Mouse (Mus musculus) ovary, postnatal 14 days (tissue): Measurements from ENCODE around the gene Polk.

Experiments used
- DNase-seq: peaks from one replicate; pipeline ENCODE4 v3.0.0; 2022; ENCODE audit warnings: low spot score

The Polk gene

GRCm38 (mm10) chr13:96542081-96542889 is at the start of gene Polk, which contains the start of gene Col4a3bp:
Gene Polk (minus strand): TSS chr13:96542579.
Gene Col4a3bp (plus strand): TSS chr13:96542618.
- DNase-seq, result peak; percentile 90

GRCm38 (mm10) chr13:96588642-96589041 is 46.3 kb upstream of the Polk start:
- DNase-seq, result no peak

DNA sequence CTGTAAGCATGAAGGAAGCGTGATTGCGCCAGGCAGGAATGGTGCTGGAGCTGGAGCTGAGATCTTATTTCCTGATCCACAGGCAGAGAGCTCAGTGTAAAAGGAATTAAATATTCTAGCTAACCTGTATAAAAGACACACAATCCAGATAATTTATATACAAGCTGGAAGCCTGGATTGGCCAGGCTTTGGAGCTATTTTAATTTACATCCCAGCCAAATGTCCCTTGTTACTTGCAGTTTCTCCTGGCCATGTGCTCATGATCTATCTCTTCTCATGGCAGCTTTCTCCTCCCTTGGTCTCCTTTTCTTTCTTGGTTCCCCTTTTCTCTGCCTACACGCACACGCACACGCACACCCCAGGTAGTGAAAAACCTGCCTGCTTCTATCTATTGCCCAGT is 44.2 kb upstream of the Polk start:
- no peak for DNase-seq

DNA sequence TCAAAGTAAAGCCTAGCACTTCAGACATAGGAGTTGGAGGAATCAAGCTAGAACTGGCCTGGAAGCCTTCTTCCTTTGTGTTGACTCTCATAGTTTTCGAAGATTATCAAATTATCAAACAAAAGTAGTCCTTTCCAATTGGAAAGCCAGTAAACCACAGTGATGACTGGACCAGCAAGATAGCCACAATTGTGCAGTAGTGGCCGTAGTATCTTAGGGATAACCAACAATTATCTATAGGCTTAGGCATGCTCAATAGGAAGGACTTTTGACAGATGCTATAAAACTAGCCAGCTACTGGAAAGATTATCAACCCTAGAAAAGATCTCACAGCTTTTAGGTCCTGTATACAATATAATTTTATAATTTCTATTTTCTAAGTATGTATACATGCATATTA is 41.8 kb upstream of the Polk start:
- DNase-seq, result no peak

GRCm38 (mm10) chr13:96579979-96580378 is 37.6 kb upstream of the Polk start:
- no peak for DNase-seq

DNA sequence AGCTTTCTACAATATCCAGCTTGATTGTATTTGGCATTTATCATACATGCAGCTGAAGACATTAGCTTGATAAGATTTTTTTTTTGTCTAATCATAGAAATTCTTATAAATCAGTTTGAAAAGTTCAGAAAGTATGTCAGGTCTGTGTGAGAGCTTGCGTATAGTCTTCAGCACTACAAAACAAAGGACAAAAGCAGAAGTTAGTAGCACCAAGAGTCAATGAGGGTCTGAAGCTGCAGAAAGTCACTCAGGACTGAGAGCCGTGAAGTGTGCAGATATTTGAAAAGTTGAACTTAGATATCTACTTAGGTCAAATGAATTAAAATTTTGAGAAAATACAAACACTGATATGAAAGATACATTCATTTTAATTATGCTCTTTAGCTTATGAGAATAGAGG is 36.7 kb upstream of the Polk start:
- no peak for DNase-seq

GRCm38 (mm10) chr13:96574170-96574569 is 31.8 kb upstream of the Polk start:
- DNase-seq, result no peak

- DNase-seq, result no peak
These were observed 28.6 kb upstream of the Polk start for GRCm38 (mm10) chr13:96571016-96571361.

- DNase-seq, result no peak
These were observed 28.1 kb upstream of the Polk start for GRCm38 (mm10) chr13:96570313-96571015.

DNA sequence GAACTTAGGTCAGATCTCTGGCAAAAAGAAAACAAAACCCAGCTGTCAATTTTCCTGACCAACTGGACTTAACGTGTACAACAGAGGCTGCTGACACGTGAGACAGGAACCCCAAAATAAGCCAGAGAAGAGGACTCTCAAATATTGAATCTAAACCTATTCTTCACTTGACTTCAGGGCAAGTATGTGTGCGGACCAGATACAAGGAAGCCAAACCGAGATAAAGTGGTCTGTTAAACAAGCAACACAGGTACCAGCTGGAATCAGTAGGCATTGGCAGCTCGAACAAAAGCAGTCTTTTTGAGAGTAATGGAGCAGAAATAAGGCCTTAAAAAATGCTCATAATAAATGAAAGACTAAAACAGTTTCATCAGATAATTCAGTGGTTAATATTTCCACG is 25.6 kb upstream of the Polk start:
- no peak for DNase-seq

- DNase-seq, result no peak
These were observed 12.7 kb upstream of the Polk start for GRCm38 (mm10) chr13:96555099-96555498.

DNA sequence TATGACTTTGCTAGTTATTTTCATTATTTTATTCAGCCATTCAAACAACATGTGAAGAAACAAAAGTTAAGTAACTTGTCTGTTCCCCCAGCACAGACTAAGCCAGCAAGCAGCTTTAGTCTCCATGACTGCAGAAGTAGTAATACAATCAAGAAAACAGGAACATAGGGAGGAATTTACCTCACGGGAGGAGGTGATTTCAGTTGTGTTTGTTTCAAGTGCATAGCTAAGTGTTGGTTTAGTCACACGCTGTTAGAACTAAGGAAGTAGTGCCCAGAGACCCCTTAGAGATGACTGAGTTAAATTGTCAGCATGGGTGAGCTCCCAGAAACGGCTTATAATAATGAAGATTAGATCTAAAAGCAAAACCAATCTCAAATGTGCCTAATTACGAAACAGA is 5.6 kb upstream of the Polk start:
- no peak for DNase-seq

GRCm38 (mm10) chr13:96547250-96547649 is 4.9 kb upstream of the Polk start:
- no peak for DNase-seq

- DNase-seq, result no peak
These were observed 2.1 kb upstream of the Polk start for GRCm38 (mm10) chr13:96544506-96544905.

DNA sequence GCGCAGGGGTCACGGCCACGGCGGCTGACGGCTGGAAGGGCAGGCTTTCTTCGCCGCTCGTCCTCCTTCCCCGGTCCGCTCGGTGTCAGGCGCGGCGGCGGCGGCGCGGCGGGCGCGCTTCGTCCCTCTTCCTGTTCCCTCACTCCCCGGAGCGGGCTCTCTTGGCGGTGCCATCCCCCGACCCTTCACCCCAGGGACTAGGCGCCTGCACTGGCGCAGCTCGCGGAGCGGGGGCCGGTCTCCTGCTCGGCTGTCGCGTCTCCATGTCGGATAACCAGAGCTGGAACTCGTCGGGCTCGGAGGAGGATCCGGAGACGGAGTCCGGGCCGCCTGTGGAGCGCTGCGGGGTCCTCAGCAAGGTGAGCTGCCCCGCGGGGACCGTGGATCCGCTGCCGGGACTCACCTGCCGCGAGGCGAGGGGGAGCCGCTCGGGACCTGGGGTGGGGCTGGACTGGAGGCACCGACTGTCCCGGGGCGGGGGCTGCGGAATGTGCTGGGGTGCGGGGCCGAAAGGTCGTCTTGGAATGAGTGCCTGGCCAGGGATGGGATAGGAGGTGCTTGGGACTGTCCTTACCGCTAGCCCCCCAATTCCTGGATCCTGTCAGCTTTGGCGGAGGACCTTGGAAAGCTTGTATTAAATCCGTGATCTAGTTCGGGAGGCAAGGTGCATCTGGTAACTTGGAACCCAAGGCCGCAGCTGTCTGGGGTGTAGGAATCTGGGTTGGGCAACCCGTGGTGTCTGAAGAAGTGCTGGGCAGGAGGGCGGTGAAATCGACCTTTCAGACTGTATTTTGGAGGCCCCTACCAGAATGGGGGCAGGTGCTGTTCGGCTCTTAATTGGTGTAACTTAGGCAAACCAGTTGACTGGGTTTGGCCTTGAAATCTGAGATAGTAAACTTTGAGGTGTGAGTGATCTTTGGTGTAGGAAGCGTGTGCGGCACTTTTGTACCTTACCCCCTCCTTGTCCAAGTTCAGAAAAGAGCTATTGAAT is 817 bp upstream of the Polk start:
- DNase-seq, result peak; percentile 46

- no peak for DNase-seq
These were observed 998 bp downstream of the Polk start for GRCm38 (mm10) chr13:96541381-96541780.

DNA sequence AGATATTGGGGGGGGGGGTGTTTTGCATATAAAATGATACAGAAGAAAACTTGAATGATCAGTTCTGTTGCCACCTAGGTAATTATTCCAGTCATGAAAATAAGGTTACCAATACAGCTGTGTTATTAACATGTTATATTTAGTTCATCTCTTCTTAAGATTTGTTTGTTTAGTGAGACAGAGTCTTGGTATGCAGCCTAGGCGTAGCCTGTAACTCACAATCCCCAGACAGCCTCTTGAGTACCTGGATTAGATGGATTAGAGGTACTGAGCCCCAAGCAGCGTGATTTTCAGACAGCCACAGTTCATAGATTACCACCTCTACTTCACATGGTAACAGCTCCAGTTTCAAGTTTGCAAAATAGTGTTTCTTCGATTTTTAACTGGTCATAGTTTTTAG is 4.3 kb downstream of the Polk start:
- DNase-seq, result no peak

DNA sequence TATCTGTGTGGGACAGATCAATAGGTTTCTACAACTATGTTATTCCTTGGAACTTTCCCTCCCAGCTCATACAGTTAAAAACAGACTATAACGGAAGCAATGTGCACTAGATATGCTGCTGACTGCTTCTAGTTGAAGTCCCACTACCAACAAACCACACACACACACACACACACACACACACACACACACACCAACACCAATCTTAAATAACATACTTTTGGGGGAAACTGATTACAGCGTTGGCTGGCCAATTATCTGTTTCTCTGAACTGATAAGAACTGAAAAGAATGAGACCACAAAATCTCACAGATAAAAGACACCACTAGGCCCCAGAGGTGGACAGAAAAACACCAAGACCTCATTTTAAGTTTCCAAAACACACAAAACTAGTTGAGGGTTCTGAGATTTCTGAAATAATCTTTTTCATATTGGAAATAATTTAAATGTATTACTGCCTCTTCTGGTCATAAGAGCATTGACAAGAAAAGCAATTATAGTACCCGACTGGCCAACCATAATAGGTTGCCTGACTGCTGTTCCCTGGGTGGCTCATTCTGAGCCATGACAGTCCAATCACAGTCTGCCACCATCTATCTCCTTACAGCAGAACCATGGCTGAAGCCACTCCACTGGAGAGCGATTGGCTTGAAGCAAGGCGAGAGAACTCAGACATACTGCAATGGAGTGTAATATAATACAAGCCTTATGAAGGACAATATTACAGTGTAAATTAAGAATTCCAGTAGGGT is 5.4 kb downstream of the Polk start:
- no peak for DNase-seq

DNA sequence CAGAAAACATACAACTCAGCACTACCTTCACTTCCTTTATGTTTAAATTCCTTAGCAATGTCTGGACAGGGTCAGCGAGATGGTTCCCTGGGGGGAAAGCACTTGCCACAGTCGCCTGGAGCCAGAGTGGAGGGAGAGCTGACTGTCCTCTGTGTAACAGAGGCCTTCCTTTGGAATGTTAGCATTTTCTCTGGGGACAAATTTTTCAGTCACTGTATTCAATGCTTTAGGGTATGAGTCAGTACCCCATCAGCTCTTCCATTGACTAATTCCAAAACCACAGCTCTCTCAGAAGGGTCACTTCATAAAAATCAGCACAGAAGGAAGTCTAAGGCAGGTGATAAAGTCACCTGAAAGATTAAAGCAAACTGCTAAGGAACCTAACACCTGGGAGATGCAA is 8.6 kb downstream of the Polk start:
- DNase-seq, result no peak

- DNase-seq, result no peak
These were observed 10.2 kb downstream of the Polk start for GRCm38 (mm10) chr13:96532176-96532575.

- DNase-seq, result no peak
These were observed 12.3 kb downstream of the Polk start for GRCm38 (mm10) chr13:96530064-96530463.

DNA sequence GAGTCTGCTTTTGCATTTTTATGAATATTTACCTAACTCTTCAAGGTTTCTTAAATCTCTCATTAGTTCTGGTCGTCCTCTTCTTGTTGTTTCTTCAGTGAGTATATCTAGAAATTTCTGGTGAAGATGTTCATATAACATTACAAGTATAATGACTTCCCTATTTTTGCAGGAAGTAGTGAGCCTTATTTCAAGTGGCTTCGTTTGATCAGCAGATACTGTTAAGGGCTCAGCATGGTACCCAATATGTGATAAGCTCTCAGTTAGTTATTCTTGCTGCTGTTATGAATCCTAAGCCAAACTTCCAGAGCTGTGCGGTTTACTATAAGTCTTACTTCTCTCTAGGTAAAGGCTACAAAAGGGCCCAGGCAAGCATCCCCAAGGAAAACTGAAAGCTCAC is 12.8 kb downstream of the Polk start:
- DNase-seq, result no peak
